Mouse (Mus musculus) heart, embryonic 16.5 days (tissue): ENCODE measurements around the gene Tmtc2. TPM values are rescaled to one million over a fixed set of nuclear protein-coding genes. Genes with fewer than 3 reads are reported as not detected.
A peak's percentile ranks its signal among the peaks of the same experiment; 100 is the strongest.

Experiments
- ATAC-seq: fragments of 200-750 bp; cut with Nextera tagmentation; replicated peaks from 2 replicates; pipeline ENCODE4 v1.8.0; 2017; ENCODE audit warnings: moderate number of reproducible peaks; ENCODE audit not compliant: insufficient read depth, low FRiP score; ENCODE audit errors: extremely low read depth
- H3K27ac ChIP-seq: fragments of 300-500 bp; sonication (generic); 2 replicates; pipeline ENCODE4 v1.5.1; 2014; ENCODE audit warnings: mild to moderate bottlenecking, low read length, control low read depth, moderate library complexity
- H3K27me3 ChIP-seq: fragments of 300-500 bp; sonication (generic); 2 replicates; pipeline ENCODE4 v1.6.1; 2014; ENCODE audit warnings: low read length, mixed read lengths; ENCODE audit not compliant: control insufficient read depth, insufficient read depth
- H3K36me3 ChIP-seq: fragments of 300-500 bp; sonication (generic); 2 replicates; pipeline ENCODE4 v1.6.1; 2014; ENCODE audit not compliant: control insufficient read depth, insufficient read depth
- H3K4me1 ChIP-seq: fragments of 300-500 bp; sonication (generic); 2 replicates; pipeline ENCODE4 v1.6.1; 2014; ENCODE audit warnings: low read length, mixed read lengths; ENCODE audit not compliant: control insufficient read depth, insufficient read depth
- H3K4me2 ChIP-seq: fragments of 300-500 bp; sonication (generic); 2 replicates; pipeline ENCODE4 v1.6.1; 2014; ENCODE audit warnings: low read depth, mild to moderate bottlenecking, control low read depth, low read length
- H3K4me3 ChIP-seq: fragments of 300-500 bp; sonication (generic); 2 replicates; pipeline ENCODE4 v1.5.1; 2014; ENCODE audit warnings: mild to moderate bottlenecking, control low read depth, low read length
- H3K9ac ChIP-seq: fragments of 300-500 bp; sonication (generic); 2 replicates; pipeline ENCODE4 v1.6.1; 2014; ENCODE audit warnings: low read length, control low read depth
- H3K9me3 ChIP-seq: fragments of 300-500 bp; sonication (generic); replicated peaks from 2 replicates; pipeline ENCODE4 v1.6.1; 2016; ENCODE audit warnings: low read length; ENCODE audit not compliant: control insufficient read depth
- WGBS: fragments of 180-500 bp; shearing (Covaris S2); extraction: QIAGEN DNeasy Blood & Tissue Kit; methylation state at CpG from one replicate; pipeline ENCODE4 v1.1.7; 2014; 5-methylcytosine and 5-hydroxymethylcytosine counted together
- polyA plus RNA-seq: library from polyadenylated mRNA; unstranded; fragments of >200 nt; fragmentation: Nextera tagmentation; extraction: Ambion mirVana; gene quantifications from 2 replicates; pipeline ENCODE4 v1.2.1, GENCODE M21; 2015

Tmtc2 gene
- polyA plus RNA-seq, 1 experiment from 2014 or later, result 2.1 TPM

GRCm38 (mm10) chr10:105492485-105492884 is 81.8 kb downstream of the Tmtc2 start:
- WGBS, result 53% methylated on average over 4 of the region's 4 CpGs
- H3K36me3 ChIP-seq, result no peaks in the 10 kb centered on the region
- no peak for ATAC-seq

GRCm38 (mm10) chr10:105490748-105491147 is 83.5 kb downstream of the Tmtc2 start:
- no peak for ATAC-seq
- no peak overlapping the region for H3K9ac ChIP-seq
- H3K4me3 ChIP-seq, result no peak overlapping the region
- H3K4me2 ChIP-seq, result no peak overlapping the region
- no peaks in the 10 kb centered on the region for H3K27me3 ChIP-seq
- WGBS, result 85% methylated on average over 4 of the region's 4 CpGs
- H3K27ac ChIP-seq, result no peak overlapping the region
- no peaks in the 10 kb centered on the region for H3K36me3 ChIP-seq
- H3K4me1 ChIP-seq, result peaks cover 8% of the 10 kb centered on the region
- H3K9me3 ChIP-seq, result no peaks in the 10 kb centered on the region

More at GRCm38 (mm10) chr10:105492485-105492884, 81.8 kb downstream of the Tmtc2 start:
- Histone ChIP-seq H3K4me1 (peaks cover 8% of the 10 kb centered on the region), H3K9me3 (no peaks in the 10 kb centered on the region), H3K9ac (no peak overlapping the region), H3K4me2 (no peak overlapping the region), H3K27ac (no peak overlapping the region), H3K27me3 (no peaks in the 10 kb centered on the region), H3K4me3 (no peak overlapping the region)

- Histone ChIP-seq H3K36me3 (no peaks in the 10 kb centered on the region), H3K4me2 (no peak overlapping the region), H3K4me1 (peaks cover 2% of the 10 kb centered on the region), H3K9ac (no peak overlapping the region), H3K9me3 (no peaks in the 10 kb centered on the region), H3K27ac (no peak overlapping the region), H3K27me3 (no peaks in the 10 kb centered on the region), H3K4me3 (no peak overlapping the region)
- WGBS, result 85% methylated on average over 14 of the region's 14 CpGs
- no peak for ATAC-seq
Observed at GRCm38 (mm10) chr10:105489970-105490735, 84.1 kb downstream of the Tmtc2 start.

- H3K9ac ChIP-seq, result no peak overlapping the region
- no peaks in the 10 kb centered on the region for H3K36me3 ChIP-seq
- H3K27ac ChIP-seq, result no peak overlapping the region
- no peak overlapping the region for H3K4me2 ChIP-seq
- no peaks in the 10 kb centered on the region for H3K27me3 ChIP-seq
- WGBS, result 58% methylated on average over 4 of the region's 4 CpGs
- H3K4me3 ChIP-seq, result no peak overlapping the region
- no peaks in the 10 kb centered on the region for H3K9me3 ChIP-seq
- H3K4me1 ChIP-seq, result no peaks in the 10 kb centered on the region
- no peak for ATAC-seq
Observed at GRCm38 (mm10) chr10:105486977-105487376, 87.3 kb downstream of the Tmtc2 start.

GRCm38 (mm10) chr10:105484355-105485094 is 89.7 kb downstream of the Tmtc2 start:
- WGBS, result 78% methylated on average over 2 of the region's 2 CpGs
- Histone ChIP-seq H3K27me3 (no peaks in the 10 kb centered on the region), H3K4me2 (no peak overlapping the region), H3K36me3 (no peaks in the 10 kb centered on the region), H3K4me1 (no peaks in the 10 kb centered on the region), H3K4me3 (no peak overlapping the region), H3K9me3 (no peaks in the 10 kb centered on the region), H3K9ac (no peak overlapping the region), H3K27ac (no peak overlapping the region)
- ATAC-seq, result no peak

GRCm38 (mm10) chr10:105479771-105480170 is 94.5 kb downstream of the Tmtc2 start:
- H3K9me3 ChIP-seq, result no peaks in the 10 kb centered on the region
- H3K4me1 ChIP-seq, result no peaks in the 10 kb centered on the region
- no peak overlapping the region for H3K4me3 ChIP-seq
- no peaks in the 10 kb centered on the region for H3K36me3 ChIP-seq
- no peak overlapping the region for H3K9ac ChIP-seq
- ATAC-seq, result no peak
- WGBS, result 74% methylated on average over 11 of the region's 11 CpGs
- H3K27ac ChIP-seq, result no peak overlapping the region
- H3K27me3 ChIP-seq, result no peaks in the 10 kb centered on the region
- H3K4me2 ChIP-seq, result 0 out of 2 replicates have a peak overlapping the region, but pooled peaks have one; percentile 1

- WGBS, result 76% methylated on average over 18 of the region's 18 CpGs
- no peak overlapping the region for H3K27ac ChIP-seq
- ATAC-seq, result 0 out of 2 replicates have a peak, but pooled peaks have one; percentile 28
Observed at GRCm38 (mm10) chr10:105477623-105478238, 96.5 kb downstream of the Tmtc2 start.

GRCm38 (mm10) chr10:105474162-105474830 is 100.0 kb downstream of the Tmtc2 start:
- H3K9me3 ChIP-seq, result no peaks in the 10 kb centered on the region
- H3K9ac ChIP-seq, result no peak overlapping the region
- H3K27ac ChIP-seq, result no peak overlapping the region
- no peak for ATAC-seq
- H3K4me3 ChIP-seq, result no peak overlapping the region
- no peaks in the 10 kb centered on the region for H3K27me3 ChIP-seq
- no peak overlapping the region for H3K4me2 ChIP-seq
- H3K36me3 ChIP-seq, result no peaks in the 10 kb centered on the region
- 86% methylated on average over 6 of the region's 6 CpGs for WGBS
- no peaks in the 10 kb centered on the region for H3K4me1 ChIP-seq

More at GRCm38 (mm10) chr10:105477623-105478238, 96.5 kb downstream of the Tmtc2 start:
- Histone ChIP-seq H3K36me3 (no peaks in the 10 kb centered on the region), H3K4me1 (no peaks in the 10 kb centered on the region), H3K27me3 (no peaks in the 10 kb centered on the region), H3K4me3 (no peak overlapping the region), H3K9ac (no peak overlapping the region), H3K4me2 (no peak overlapping the region), H3K9me3 (no peaks in the 10 kb centered on the region)
